Mouse (Mus musculus): ENCODE results near the gene Ate1. TPM values are rescaled to one million over a fixed set of nuclear protein-coding genes. Genes with fewer than 3 reads are reported as not detected.

The Ate1 gene
- polyA plus RNA-seq, 1 experiment from 2014 or later, result 73.7 TPM

Other genes starting within 250 kb of the Ate1 start
- gene Nsmce4a, start 52.7 kb upstream of the Ate1 start, polyA plus RNA-seq (2014; fragmentation: Nextera tagmentation; extraction: Ambion mirVana), result 130 and 154 TPM in 2 replicates
- 40.2 and 47.9 TPM in 2 replicates for gene Tacc2, start 57.1 kb upstream of the Ate1 start, polyA plus RNA-seq (2014; fragmentation: Nextera tagmentation; extraction: Ambion mirVana)